9 mouse cellular contexts compared by ENCODE assay signal in genomic region chr5:120035251-120035650, GRCm38 (mm10).
"Had no signal": no experiment of that assay in that cellular context is flagged by ENCODE, and none has a peak within 500 bp of the region (broad histone marks: within the 10 kb centered on the region; RNA-seq: fewer than 3 reads in every experiment).

No protein-coding gene starts in this region.

- DNase-seq: kidney, adult 11 months; kidney, adult 9 months; kidney, postnatal 4 days; liver; liver, embryonic 13.5 days; liver, postnatal 0 days; right cerebral cortex, postnatal 25 days; thymus, adult 2 months; thymus, postnatal 25 days had no signal
